Mouse (Mus musculus) small intestine, adult 2 months (tissue): ENCODE data around the gene Nanp.

Source experiments
- CTCF ChIP-seq: fragments of 200-500 bp; IDR thresholded peaks from 2 replicates; pipeline ENCODE4 v1.5.1; 2012; ENCODE audit warnings: low read depth, mild to moderate bottlenecking, control low read depth, inconsistent platforms, low read length, moderate library complexity, mixed read lengths; ENCODE audit not compliant: insufficient replicate concordance, insufficient read length; ENCODE audit errors: extremely low read depth
- POLR2A ChIP-seq: fragments of 200-500 bp; IDR thresholded peaks from 2 replicates; pipeline ENCODE4 v1.6.1; 2012; ENCODE audit warnings: low read depth, mild to moderate bottlenecking, control low read depth, inconsistent platforms, low read length, moderate library complexity

DNA sequence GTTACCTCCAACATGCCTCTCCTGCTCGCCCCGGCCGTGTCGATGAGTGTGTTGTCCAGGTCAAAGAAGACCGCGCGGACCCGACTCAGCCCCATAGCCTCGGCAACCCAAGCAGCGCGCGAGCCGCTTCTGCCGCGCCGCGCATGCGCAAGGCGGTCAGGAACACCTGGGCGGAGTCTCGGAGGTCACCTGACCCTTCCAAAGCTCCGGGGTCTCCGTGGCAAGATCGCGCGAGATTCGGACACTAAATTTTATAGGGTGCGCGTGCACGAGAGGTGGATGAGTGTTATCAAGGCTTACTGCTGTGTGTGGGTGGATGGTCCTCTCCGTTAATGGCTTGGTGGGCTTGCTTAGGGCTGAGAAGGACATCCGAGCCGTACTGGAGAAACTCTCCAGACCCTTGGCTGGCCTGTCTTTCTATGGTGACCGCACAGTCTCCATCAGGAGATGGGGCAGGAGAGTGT lies at the start of gene Nanp, which contains the start of gene Ninl:
- no peak for TF ChIP-seq CTCF
- no peak for TF ChIP-seq POLR2A
